Mouse (Mus musculus) CD4-positive helper T cell, adult 2 months (primary cell): ENCODE measurements around the gene Rad51d.
"Not testable (repeated sequence)": the region's sequence is repeated elsewhere in the genome, so short reads cannot be mapped to it uniquely, and the experiment has no call there.

Source experiments
- DNase-seq: peaks from one replicate; pipeline ENCODE4 v3.0.0-alpha.2; 2012; ENCODE audit warnings: low read depth, missing footprints, low spot score

Rad51d gene

GRCm38 (mm10) chr11:82856032-82856431, 34.4 kb downstream of the Rad51d start:
- no peak for DNase-seq

GRCm38 (mm10) chr11:82855327-82855973, 35.0 kb downstream of the Rad51d start:
- no peak for DNase-seq

- DNase-seq = no peak
Measured at GRCm38 (mm10) chr11:82854111-82854510, 36.3 kb downstream of the Rad51d start.

- no peak for DNase-seq
Measured at GRCm38 (mm10) chr11:82852958-82853357, 37.5 kb downstream of the Rad51d start.

GRCm38 (mm10) chr11:82852540-82852939, 37.9 kb downstream of the Rad51d start:
- DNase-seq = no peak

GRCm38 (mm10) chr11:82852115-82852514, 38.3 kb downstream of the Rad51d start:
- DNase-seq = no peak

- DNase-seq = no peak
Measured at GRCm38 (mm10) chr11:82850259-82850658, 40.2 kb downstream of the Rad51d start.

GRCm38 (mm10) chr11:82847571-82848000, 42.8 kb downstream of the Rad51d start:
- no peak for DNase-seq

GRCm38 (mm10) chr11:82846938-82847337, 43.5 kb downstream of the Rad51d start:
- DNase-seq = no peak

GRCm38 (mm10) chr11:82846079-82846436, 44.4 kb downstream of the Rad51d start:
- DNase-seq = no peak

- no peak for DNase-seq
Measured at GRCm38 (mm10) chr11:82845415-82846078, 44.9 kb downstream of the Rad51d start.

GRCm38 (mm10) chr11:82844771-82845414, 45.5 kb downstream of the Rad51d start:
- DNase-seq = no peak

- DNase-seq = no peak
Measured at GRCm38 (mm10) chr11:82838511-82838910, 51.9 kb downstream of the Rad51d start.

- DNase-seq = no peak
Measured at GRCm38 (mm10) chr11:82837848-82838247, 52.6 kb downstream of the Rad51d start.

GRCm38 (mm10) chr11:82837192-82837591, 53.2 kb downstream of the Rad51d start:
- DNase-seq = no peak

- no peak for DNase-seq
Measured at GRCm38 (mm10) chr11:82835616-82836432, 54.6 kb downstream of the Rad51d start.

GRCm38 (mm10) chr11:82834359-82834758, 56.1 kb downstream of the Rad51d start:
- not testable (repeated sequence) for DNase-seq

- DNase-seq = no peak
Measured at GRCm38 (mm10) chr11:82833929-82834328, 56.5 kb downstream of the Rad51d start.

GRCm38 (mm10) chr11:82832402-82832801, 58.0 kb downstream of the Rad51d start:
- DNase-seq = not testable (repeated sequence)

GRCm38 (mm10) chr11:82831008-82831893, 59.2 kb downstream of the Rad51d start:
- DNase-seq = no peak

- DNase-seq = no peak
Measured at GRCm38 (mm10) chr11:82826818-82827217, 63.6 kb downstream of the Rad51d start.
